Mouse (Mus musculus) adrenal gland (tissue): ENCODE measurements around the gene Stac3.

Source experiments
- intact Hi-C: fragments of 180-260 bp; cut with DNase I; formaldehyde crosslinking; loops from one replicate; pipeline ENCODE4 v1.15.1; 2025

Stac3 gene

GRCm38 (mm10) chr10:127509051-127509836, 7.8 kb downstream of the Stac3 start:
- intact Hi-C loops = no loop called here

- intact Hi-C loops = no loop called here
These were observed 8.6 kb downstream of the Stac3 start for GRCm38 (mm10) chr10:127509837-127510701.

- intact Hi-C loops = no loop called here
These were observed 9.6 kb downstream of the Stac3 start for GRCm38 (mm10) chr10:127510895-127511617.

- intact Hi-C loops = no loop called here
These were observed 10.3 kb downstream of the Stac3 start for GRCm38 (mm10) chr10:127511634-127512306.

GRCm38 (mm10) chr10:127512307-127512666, 10.8 kb downstream of the Stac3 start:
- intact Hi-C loops = no loop called here

GRCm38 (mm10) chr10:127512813-127513212, 11.3 kb downstream of the Stac3 start:
- intact Hi-C loops = loop anchor here (1.0 kb wide), 1 partner anchor 21 kb away; the partner anchor contains the start of gene Nxph4

- intact Hi-C loops = loop anchor here (1.0 kb wide), 1 partner anchor 21 kb away; the partner anchor contains the start of gene Nxph4
These were observed 12.1 kb downstream of the Stac3 start for GRCm38 (mm10) chr10:127513501-127514091.

- intact Hi-C loops = no loop called here
These were observed 12.7 kb downstream of the Stac3 start for GRCm38 (mm10) chr10:127514111-127514698.

GRCm38 (mm10) chr10:127514764-127515163, 13.3 kb downstream of the Stac3 start, which contains the start of gene Ndufa4l2:
Ndufa4l2 (plus strand) TSS chr10:127514967.
- intact Hi-C loops = no loop called here

- intact Hi-C loops = no loop called here
These were observed 13.9 kb downstream of the Stac3 start for GRCm38 (mm10) chr10:127515271-127515982.

- intact Hi-C loops = no loop called here
These were observed 14.5 kb downstream of the Stac3 start for GRCm38 (mm10) chr10:127515983-127516459.

GRCm38 (mm10) chr10:127516576-127517260, 15.2 kb downstream of the Stac3 start:
- intact Hi-C loops = no loop called here

GRCm38 (mm10) chr10:127517941-127518340, 16.5 kb downstream of the Stac3 start:
- intact Hi-C loops = no loop called here

- intact Hi-C loops = no loop called here
These were observed 17.7 kb downstream of the Stac3 start for GRCm38 (mm10) chr10:127519041-127519701.

- intact Hi-C loops = no loop called here
These were observed 18.6 kb downstream of the Stac3 start for GRCm38 (mm10) chr10:127519903-127520713.

- intact Hi-C loops = no loop called here
These were observed 19.4 kb downstream of the Stac3 start for GRCm38 (mm10) chr10:127520714-127521357.

- intact Hi-C loops = no loop called here
These were observed 20.2 kb downstream of the Stac3 start for GRCm38 (mm10) chr10:127521611-127522080.
